Mouse (Mus musculus) hindbrain, embryonic 15.5 days (tissue): ENCODE data around the gene Tbx19. TPM values are rescaled to one million over a fixed set of nuclear protein-coding genes. Genes with fewer than 3 reads are reported as not detected.

ENCODE experiments used
- ATAC-seq: fragments of 200-750 bp; cut with Nextera tagmentation; 2 replicates; pipeline ENCODE4 v1.8.0; 2017; ENCODE audit warnings: low read depth, moderate number of reproducible peaks, moderate TSS enrichment; ENCODE audit not compliant: low FRiP score
- H3K27ac ChIP-seq: fragments of 300-500 bp; sonication (generic); replicated peaks from 2 replicates; pipeline ENCODE4 v1.5.1; 2015; ENCODE audit warnings: mild to moderate bottlenecking, inconsistent platforms
- H3K27me3 ChIP-seq: fragments of 300-500 bp; sonication (generic); 2 replicates; pipeline ENCODE4 v1.6.1; 2015; ENCODE audit warnings: control low read depth, inconsistent platforms
- H3K36me3 ChIP-seq: fragments of 300-500 bp; sonication (generic); 2 replicates; pipeline ENCODE4 v1.6.1; 2015; ENCODE audit warnings: control low read depth, inconsistent platforms
- H3K4me1 ChIP-seq: fragments of 300-500 bp; sonication (generic); replicated peaks from 2 replicates; pipeline ENCODE4 v1.6.1; 2015; ENCODE audit warnings: control low read depth, inconsistent platforms
- H3K4me2 ChIP-seq: fragments of 300-500 bp; sonication (generic); 2 replicates; pipeline ENCODE4 v1.6.1; 2015; ENCODE audit warnings: moderate library complexity, mild to moderate bottlenecking, inconsistent platforms
- H3K4me3 ChIP-seq: fragments of 300-500 bp; sonication (generic); 2 replicates; pipeline ENCODE4 v1.5.1; 2015; ENCODE audit warnings: mild to moderate bottlenecking, inconsistent platforms
- H3K9ac ChIP-seq: fragments of 300-500 bp; sonication (generic); 2 replicates; pipeline ENCODE4 v1.6.1; 2015; ENCODE audit warnings: inconsistent platforms
- H3K9me3 ChIP-seq: fragments of 300-500 bp; sonication (generic); 2 replicates; pipeline ENCODE4 v1.6.1; 2016; ENCODE audit warnings: control low read depth, inconsistent platforms
- WGBS: fragments of 180-500 bp; shearing (Covaris S2); methylation state at CpG from one replicate; pipeline ENCODE4 v1.1.7; 2015; 5-methylcytosine and 5-hydroxymethylcytosine counted together
- polyA plus RNA-seq: library from polyadenylated mRNA; unstranded; fragments of >200 nt; fragmentation: Nextera tagmentation; extraction: Ambion mirVana; gene quantifications from 2 replicates; pipeline ENCODE4 v1.2.1, GENCODE M21; 2015

The Tbx19 gene
- polyA plus RNA-seq, 1 experiment from 2014 or later: not detected

- Histone ChIP-seq H3K4me2 (no peak overlapping the region), H3K4me3 (no peak overlapping the region), H3K27me3 (no peaks in the 10 kb centered on the region), H3K4me1 (no peaks in the 10 kb centered on the region), H3K9ac (no peak overlapping the region), H3K9me3 (no peaks in the 10 kb centered on the region), H3K27ac (no peak overlapping the region), H3K36me3 (no peaks in the 10 kb centered on the region)
- ATAC-seq: no peak
- WGBS: 86% methylated on average over 5 of the region's 5 CpGs
Observed at GRCm38 (mm10) chr1:165179321-165179720, 18.7 kb upstream of the Tbx19 start.

- H3K27ac ChIP-seq: no peak overlapping the region
- no peaks in the 10 kb centered on the region for H3K27me3 ChIP-seq
- 79% methylated on average over 6 of the region's 6 CpGs for WGBS
- no peaks in the 10 kb centered on the region for H3K9me3 ChIP-seq
- no peak overlapping the region for H3K4me2 ChIP-seq
- no peak overlapping the region for H3K9ac ChIP-seq
- H3K4me1 ChIP-seq: no peaks in the 10 kb centered on the region
- no peaks in the 10 kb centered on the region for H3K36me3 ChIP-seq
- no peak overlapping the region for H3K4me3 ChIP-seq
- ATAC-seq: no peak
Observed at GRCm38 (mm10) chr1:165178075-165178474, 17.5 kb upstream of the Tbx19 start.

GRCm38 (mm10) chr1:165174059-165174616 lies 13.6 kb upstream of the Tbx19 start:
- WGBS: 65% methylated on average over 9 of the region's 9 CpGs
- H3K27ac ChIP-seq: no peak overlapping the region
- ATAC-seq: no peak
- no peak overlapping the region for H3K9ac ChIP-seq
- no peak overlapping the region for H3K4me2 ChIP-seq
- no peaks in the 10 kb centered on the region for H3K27me3 ChIP-seq
- H3K4me1 ChIP-seq: no peaks in the 10 kb centered on the region
- no peaks in the 10 kb centered on the region for H3K9me3 ChIP-seq
- H3K4me3 ChIP-seq: no peak overlapping the region
- no peaks in the 10 kb centered on the region for H3K36me3 ChIP-seq

- Histone ChIP-seq H3K9me3 (no peaks in the 10 kb centered on the region), H3K4me3 (no peak overlapping the region), H3K27ac (no peak overlapping the region), H3K36me3 (no peaks in the 10 kb centered on the region), H3K4me2 (no peak overlapping the region), H3K4me1 (no peaks in the 10 kb centered on the region), H3K27me3 (no peaks in the 10 kb centered on the region), H3K9ac (no peak overlapping the region)
- no peak for ATAC-seq
- WGBS: 88% methylated on average over 8 of the region's 8 CpGs
Observed at GRCm38 (mm10) chr1:165171277-165171676, 10.7 kb upstream of the Tbx19 start.

GRCm38 (mm10) chr1:165170157-165170556 lies 9.6 kb upstream of the Tbx19 start:
- no peaks in the 10 kb centered on the region for H3K27me3 ChIP-seq
- no peak overlapping the region for H3K4me3 ChIP-seq
- H3K9ac ChIP-seq: no peak overlapping the region
- no peaks in the 10 kb centered on the region for H3K36me3 ChIP-seq
- 85% methylated on average over 5 of the region's 5 CpGs for WGBS
- H3K4me1 ChIP-seq: no peaks in the 10 kb centered on the region
- no peaks in the 10 kb centered on the region for H3K9me3 ChIP-seq
- no peak overlapping the region for H3K4me2 ChIP-seq
- ATAC-seq: no peak
- H3K27ac ChIP-seq: no peak overlapping the region

- Histone ChIP-seq H3K27me3 (no peaks in the 10 kb centered on the region), H3K9ac (no peak overlapping the region), H3K4me3 (no peak overlapping the region), H3K4me2 (no peak overlapping the region), H3K27ac (no peak overlapping the region), H3K9me3 (no peaks in the 10 kb centered on the region), H3K4me1 (no peaks in the 10 kb centered on the region), H3K36me3 (no peaks in the 10 kb centered on the region)
- no peak for ATAC-seq
- 83% methylated on average over 3 of the region's 3 CpGs for whole genome bisulfite sequencing
Observed at GRCm38 (mm10) chr1:165169462-165169861, 8.9 kb upstream of the Tbx19 start.

GRCm38 (mm10) chr1:165164920-165165319 lies 4.3 kb upstream of the Tbx19 start:
- Histone ChIP-seq H3K27me3 (no peaks in the 10 kb centered on the region), H3K9ac (no peak overlapping the region), H3K9me3 (no peaks in the 10 kb centered on the region), H3K4me2 (no peak overlapping the region), H3K27ac (no peak overlapping the region), H3K4me3 (no peak overlapping the region), H3K4me1 (no peaks in the 10 kb centered on the region), H3K36me3 (no peaks in the 10 kb centered on the region)
- 93% methylated on average over 6 of the region's 6 CpGs for WGBS
- ATAC-seq: no peak

- ATAC-seq: no peak
- H3K27me3 ChIP-seq: no peaks in the 10 kb centered on the region
- no peak overlapping the region for H3K9ac ChIP-seq
- H3K27ac ChIP-seq: no peak overlapping the region
- H3K9me3 ChIP-seq: no peaks in the 10 kb centered on the region
- no peak overlapping the region for H3K4me3 ChIP-seq
- H3K4me2 ChIP-seq: no peak overlapping the region
- 76% methylated on average over 10 of the region's 10 CpGs for WGBS
- no peaks in the 10 kb centered on the region for H3K4me1 ChIP-seq
- no peaks in the 10 kb centered on the region for H3K36me3 ChIP-seq
Observed at GRCm38 (mm10) chr1:165158841-165159240, 1.7 kb downstream of the Tbx19 start.

- no peak overlapping the region for H3K4me2 ChIP-seq
- 87% methylated on average over 4 of the region's 4 CpGs for WGBS
- H3K9ac ChIP-seq: no peak overlapping the region
- no peaks in the 10 kb centered on the region for H3K36me3 ChIP-seq
- H3K27me3 ChIP-seq: no peaks in the 10 kb centered on the region
- ATAC-seq: no peak
- H3K4me1 ChIP-seq: no peaks in the 10 kb centered on the region
- H3K27ac ChIP-seq: no peak overlapping the region
- H3K9me3 ChIP-seq: no peaks in the 10 kb centered on the region
- H3K4me3 ChIP-seq: no peak overlapping the region
Observed at GRCm38 (mm10) chr1:165154162-165154561, 6.4 kb downstream of the Tbx19 start.

GRCm38 (mm10) chr1:165151216-165151615 lies 9.4 kb downstream of the Tbx19 start:
- Histone ChIP-seq H3K4me3 (no peak overlapping the region), H3K9ac (no peak overlapping the region), H3K27ac (no peak overlapping the region), H3K4me2 (no peak overlapping the region), H3K9me3 (no peaks in the 10 kb centered on the region), H3K36me3 (no peaks in the 10 kb centered on the region), H3K27me3 (no peaks in the 10 kb centered on the region), H3K4me1 (no peaks in the 10 kb centered on the region)
- ATAC-seq: no peak
- WGBS: 81% methylated on average over 8 of the region's 8 CpGs

- Histone ChIP-seq H3K4me3 (no peak overlapping the region), H3K36me3 (no peaks in the 10 kb centered on the region), H3K27me3 (no peaks in the 10 kb centered on the region), H3K4me2 (no peak overlapping the region), H3K4me1 (no peaks in the 10 kb centered on the region), H3K27ac (no peak overlapping the region), H3K9ac (no peak overlapping the region), H3K9me3 (no peaks in the 10 kb centered on the region)
- whole genome bisulfite sequencing: 89% methylated on average over 12 of the region's 12 CpGs
- ATAC-seq: no peak
Observed at GRCm38 (mm10) chr1:165142343-165142916, 18.1 kb downstream of the Tbx19 start.

- ATAC-seq: no peak
- no peak overlapping the region for H3K27ac ChIP-seq
- no peaks in the 10 kb centered on the region for H3K9me3 ChIP-seq
- H3K4me2 ChIP-seq: no peak overlapping the region
- no peaks in the 10 kb centered on the region for H3K36me3 ChIP-seq
- no peak overlapping the region for H3K9ac ChIP-seq
- no peaks in the 10 kb centered on the region for H3K4me1 ChIP-seq
- WGBS: 82% methylated on average over 3 of the region's 3 CpGs
- H3K4me3 ChIP-seq: no peak overlapping the region
- no peaks in the 10 kb centered on the region for H3K27me3 ChIP-seq
Observed at GRCm38 (mm10) chr1:165140227-165140626, 20.3 kb downstream of the Tbx19 start.

- Histone ChIP-seq H3K4me3 (no peak overlapping the region), H3K9me3 (no peaks in the 10 kb centered on the region), H3K27me3 (no peaks in the 10 kb centered on the region), H3K27ac (no peak overlapping the region), H3K36me3 (no peaks in the 10 kb centered on the region), H3K9ac (no peak overlapping the region), H3K4me2 (no peak overlapping the region), H3K4me1 (no peaks in the 10 kb centered on the region)
- 80% methylated on average over 2 of the region's 2 CpGs for WGBS
- no peak for ATAC-seq
Observed at GRCm38 (mm10) chr1:165133858-165134257, 26.7 kb downstream of the Tbx19 start.
